Mouse (Mus musculus): ENCODE data around the gene Mybpc1.
A peak's percentile ranks its signal among the peaks of the same experiment; 100 is the strongest.
"Not testable (repeated sequence)": the region's sequence is repeated elsewhere in the genome, so short reads cannot be mapped to it uniquely, and the experiment has no call there.

Mybpc1 gene

GRCm38 (mm10) chr10:88547635-88548034, 57.3 kb downstream of the Mybpc1 start:
- no peak for DNase-seq

GRCm38 (mm10) chr10:88530631-88531030, 74.3 kb downstream of the Mybpc1 start:
- no peak for DNase-seq

GRCm38 (mm10) chr10:88524016-88524415, 80.9 kb downstream of the Mybpc1 start:
- no peak for DNase-seq

- DNase-seq, result no peak
Observed at GRCm38 (mm10) chr10:88523212-88523611, 81.7 kb downstream of the Mybpc1 start.

GRCm38 (mm10) chr10:88522795-88523194, 82.2 kb downstream of the Mybpc1 start:
- DNase-seq, result no peak

GRCm38 (mm10) chr10:88515049-88515448, 89.9 kb downstream of the Mybpc1 start:
- DNase-seq, result not testable (repeated sequence)

- peak; percentile 15 for DNase-seq
Observed at GRCm38 (mm10) chr10:88514495-88514894, 90.5 kb downstream of the Mybpc1 start.

- no peak for DNase-seq
Observed at GRCm38 (mm10) chr10:88513574-88514135, 91.3 kb downstream of the Mybpc1 start.

GRCm38 (mm10) chr10:88511355-88511754, 93.6 kb downstream of the Mybpc1 start:
- DNase-seq, result no peak

- DNase-seq, result no peak
Observed at GRCm38 (mm10) chr10:88510503-88511271, 94.3 kb downstream of the Mybpc1 start.

GRCm38 (mm10) chr10:88507691-88508143, 97.2 kb downstream of the Mybpc1 start:
- DNase-seq, result no peak

GRCm38 (mm10) chr10:88505256-88505655, 99.7 kb downstream of the Mybpc1 start:
- DNase-seq, result no peak

- no peak for DNase-seq
Observed at GRCm38 (mm10) chr10:88504481-88504880, 100.5 kb downstream of the Mybpc1 start.

- DNase-seq, result peak; percentile 87
Observed at GRCm38 (mm10) chr10:88503421-88504314, 101.3 kb downstream of the Mybpc1 start, which contains the start of gene Chpt1. TSS of gene Chpt1 (minus strand) at chr10:88504073.

GRCm38 (mm10) chr10:88502919-88503318, 102.0 kb downstream of the Mybpc1 start:
- no peak for DNase-seq

GRCm38 (mm10) chr10:88501886-88502765, 102.8 kb downstream of the Mybpc1 start:
- DNase-seq, result no peak

GRCm38 (mm10) chr10:88501370-88501769, 103.6 kb downstream of the Mybpc1 start:
- DNase-seq, result no peak

GRCm38 (mm10) chr10:88499993-88500392, 105.0 kb downstream of the Mybpc1 start:
- DNase-seq, result no peak

- no peak for DNase-seq
Observed at GRCm38 (mm10) chr10:88496864-88497564, 107.9 kb downstream of the Mybpc1 start.

- DNase-seq, result no peak
Observed at GRCm38 (mm10) chr10:88494959-88495587, 109.9 kb downstream of the Mybpc1 start.

- no peak for DNase-seq
Observed at GRCm38 (mm10) chr10:88492658-88493057, 112.3 kb downstream of the Mybpc1 start.
